Mouse (Mus musculus) limb, embryonic 12.5 days (tissue): ENCODE data around the gene Mymk. TPM values are rescaled to one million over a fixed set of nuclear protein-coding genes. Genes with fewer than 3 reads are reported as not detected.

Experiments
- ATAC-seq: fragments of 200-750 bp; cut with Nextera tagmentation; 2 replicates; pipeline ENCODE4 v1.8.0; 2017; ENCODE audit warnings: low read depth, moderate TSS enrichment; ENCODE audit not compliant: insufficient number of reproducible peaks, insufficient read depth, low FRiP score, low TSS enrichment
- H3K27ac ChIP-seq: fragments of 300-500 bp; sonication (generic); 2 replicates; pipeline ENCODE4 v1.5.1; 2016; ENCODE audit warnings: mild to moderate bottlenecking, moderate library complexity
- H3K27me3 ChIP-seq: fragments of 300-500 bp; sonication (generic); 2 replicates; pipeline ENCODE4 v1.6.1; 2016; ENCODE audit warnings: mild to moderate bottlenecking, moderate library complexity
- H3K36me3 ChIP-seq: fragments of 300-500 bp; sonication (generic); 2 replicates; pipeline ENCODE4 v1.6.1; 2016; ENCODE audit warnings: mild to moderate bottlenecking, moderate library complexity
- H3K4me1 ChIP-seq: fragments of 300-500 bp; sonication (generic); replicated peaks from 2 replicates; pipeline ENCODE4 v1.6.1; 2016
- H3K4me2 ChIP-seq: fragments of 300-500 bp; sonication (generic); 2 replicates; pipeline ENCODE4 v1.6.1; 2016; ENCODE audit warnings: mild to moderate bottlenecking, moderate library complexity
- H3K4me3 ChIP-seq: fragments of 300-500 bp; sonication (generic); replicated peaks from 2 replicates; pipeline ENCODE4 v1.5.1; 2016; ENCODE audit warnings: mild to moderate bottlenecking
- H3K9ac ChIP-seq: fragments of 300-500 bp; sonication (generic); replicated peaks from 2 replicates; pipeline ENCODE4 v1.6.1; 2016; ENCODE audit warnings: mild to moderate bottlenecking, moderate library complexity
- H3K9me3 ChIP-seq: fragments of 300-500 bp; sonication (generic); 2 replicates; pipeline ENCODE4 v1.6.1; 2016; ENCODE audit warnings: mild to moderate bottlenecking, moderate library complexity
- WGBS: fragments of 180-500 bp; shearing (Covaris S2); methylation state at CpG from one replicate; pipeline ENCODE4 v1.1.7; 2016; 5-methylcytosine and 5-hydroxymethylcytosine counted together
- polyA plus RNA-seq: library from polyadenylated mRNA; unstranded; fragments of >200 nt; fragmentation: Nextera tagmentation; extraction: Ambion mirVana; gene quantifications from 2 replicates; pipeline ENCODE4 v1.2.1, GENCODE M21; 2016

Gene Mymk
- polyA plus RNA-seq, 1 experiment from 2014 or later: 16.9 TPM

DNA sequence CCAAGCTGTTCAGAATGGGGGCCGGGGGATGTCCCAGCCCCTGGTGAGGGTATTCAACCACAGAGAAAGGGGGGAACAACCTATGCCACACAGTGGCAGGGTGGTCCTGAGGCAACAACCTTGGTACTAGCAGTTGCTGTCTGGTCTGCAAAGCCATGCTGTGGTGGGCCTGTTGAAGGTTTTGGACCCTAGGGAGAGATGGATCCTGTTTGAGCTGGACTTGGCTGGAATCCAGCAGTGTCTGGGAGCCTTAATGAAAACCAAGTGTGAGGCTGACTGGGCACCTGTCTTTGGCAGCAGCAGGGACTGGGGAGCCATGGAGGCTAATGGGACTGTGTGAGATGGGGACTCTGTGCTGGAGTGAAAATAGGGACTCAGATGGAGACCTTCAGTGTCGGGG, 7.7 kb upstream of the Mymk start:
- no peaks in the 10 kb centered on the region for H3K27me3 ChIP-seq
- H3K9ac ChIP-seq: 0 out of 2 replicates have a peak overlapping the region, but pooled peaks have one; percentile 4
- 22% methylated on average over 2 of the region's 2 CpGs for WGBS
- no peaks in the 10 kb centered on the region for H3K36me3 ChIP-seq
- ATAC-seq: peak; percentile 10; the same call in 1 of the 2 replicates
- peak overlapping the region; percentile 92 for H3K27ac ChIP-seq
- H3K4me1 ChIP-seq: peaks cover 83% of the 10 kb centered on the region
- H3K4me2 ChIP-seq: peak overlapping the region; percentile 61
- H3K9me3 ChIP-seq: no peaks in the 10 kb centered on the region
- peak overlapping the region; percentile 31 for H3K4me3 ChIP-seq

DNA sequence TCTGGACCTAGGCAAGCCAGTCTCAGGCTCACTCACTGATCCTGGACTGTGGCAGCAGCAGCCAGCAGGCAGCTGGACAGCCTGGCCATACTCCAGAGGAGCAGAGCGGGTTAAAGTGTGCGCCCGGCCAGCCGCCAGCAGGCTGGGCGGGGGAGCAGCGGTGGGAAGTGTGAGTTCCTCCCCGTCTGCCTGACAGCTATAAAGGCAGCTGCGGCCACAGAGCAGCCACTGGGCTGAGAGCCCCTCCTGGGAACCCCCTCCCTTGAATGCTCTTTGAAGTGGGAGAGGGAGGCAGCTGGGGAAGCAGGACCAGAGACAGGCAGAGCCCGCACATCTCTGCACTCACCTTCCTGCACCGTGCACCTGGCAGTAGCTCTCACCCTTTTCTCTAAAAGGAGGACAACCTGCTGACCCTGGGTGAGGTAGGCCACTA, 7.2 kb upstream of the Mymk start, which contains the start of gene Adamtsl2:
Adamtsl2 (plus strand) TSS at position 228 of the 433 bp plus-strand sequence.
- Histone ChIP-seq H3K36me3 (no peaks in the 10 kb centered on the region), H3K9ac (0 out of 2 replicates have a peak within 1 kb of the TSS, but pooled peaks have one; percentile 4), H3K9me3 (no peaks in the 10 kb centered on the region), H3K4me3 (peak within 1 kb of the TSS; percentile 31), H3K4me2 (peak within 1 kb of the TSS; percentile 61), H3K27me3 (no peaks in the 10 kb centered on the region), H3K27ac (peak within 1 kb of the TSS; percentile 92), H3K4me1 (peaks cover 83% of the 10 kb centered on the region)
- ATAC-seq: peak; percentile 79
- WGBS: 2% methylated on average over 10 of the region's 10 CpGs

DNA sequence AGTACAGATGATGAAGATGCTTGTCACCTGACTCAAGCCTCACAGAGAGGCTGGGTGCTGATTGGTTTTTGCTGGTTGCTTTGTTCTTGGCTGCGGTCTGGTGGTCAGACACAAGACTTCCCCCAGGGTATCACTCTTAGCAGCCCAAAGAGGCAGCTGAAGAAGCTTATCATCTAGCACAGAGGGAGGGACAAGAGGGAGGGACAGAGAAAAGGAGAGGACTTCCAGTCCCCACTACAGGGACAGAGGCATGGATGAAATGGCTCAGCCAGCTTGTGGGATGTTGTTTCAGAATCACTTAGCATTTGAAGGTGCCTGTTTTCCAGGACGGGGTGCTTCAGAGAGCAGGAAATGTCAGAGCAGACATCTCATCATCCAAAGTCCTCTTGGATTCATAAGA, 6.3 kb upstream of the Mymk start:
- Histone ChIP-seq H3K4me3 (no peak overlapping the region), H3K9me3 (no peaks in the 10 kb centered on the region), H3K9ac (no peak overlapping the region), H3K27me3 (no peaks in the 10 kb centered on the region), H3K4me2 (peak overlapping the region; percentile 61; the same call in 1 of the 2 replicates), H3K36me3 (no peaks in the 10 kb centered on the region), H3K4me1 (peaks cover 85% of the 10 kb centered on the region), H3K27ac (peak overlapping the region; percentile 92; the same call in 1 of the 2 replicates)
- ATAC-seq: no peak
- WGBS: 39% methylated on average over 2 of the region's 2 CpGs

DNA sequence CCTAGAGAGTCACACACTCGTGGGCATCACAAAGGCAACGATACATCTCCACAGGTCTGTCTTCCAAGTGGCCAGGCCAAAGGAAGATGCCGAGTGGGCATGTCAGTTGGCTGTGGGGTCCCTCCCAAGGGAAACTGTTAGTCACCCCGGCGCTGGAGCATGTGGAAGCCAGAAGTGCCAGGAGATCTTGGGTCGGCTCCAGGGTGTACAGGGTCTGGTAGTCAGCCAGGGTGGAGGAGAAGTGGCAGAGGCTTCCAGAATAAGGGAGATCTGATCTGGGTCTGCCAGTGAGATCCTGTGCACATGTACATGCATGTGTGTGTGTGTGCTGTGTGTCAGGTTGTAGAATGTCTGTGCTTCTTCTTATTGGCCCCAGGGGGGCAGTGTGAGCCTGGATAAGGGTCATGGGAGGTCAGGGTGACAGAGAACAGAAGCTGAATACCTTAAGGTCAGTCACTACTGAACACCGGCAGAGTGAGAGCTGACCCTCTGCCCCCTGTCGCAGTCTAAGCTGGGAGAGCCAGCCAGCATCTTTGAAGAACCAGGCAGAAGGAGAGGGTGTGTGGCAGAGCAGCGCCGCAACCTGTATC, 5.8 kb upstream of the Mymk start:
- ATAC-seq: no peak
- 67% methylated on average over 10 of the region's 10 CpGs for WGBS
- H3K36me3 ChIP-seq: no peaks in the 10 kb centered on the region
- H3K4me2 ChIP-seq: no peak overlapping the region
- no peaks in the 10 kb centered on the region for H3K9me3 ChIP-seq
- no peaks in the 10 kb centered on the region for H3K27me3 ChIP-seq
- H3K4me3 ChIP-seq: no peak overlapping the region
- H3K27ac ChIP-seq: no peak overlapping the region
- no peak overlapping the region for H3K9ac ChIP-seq
- peaks cover 91% of the 10 kb centered on the region for H3K4me1 ChIP-seq

DNA sequence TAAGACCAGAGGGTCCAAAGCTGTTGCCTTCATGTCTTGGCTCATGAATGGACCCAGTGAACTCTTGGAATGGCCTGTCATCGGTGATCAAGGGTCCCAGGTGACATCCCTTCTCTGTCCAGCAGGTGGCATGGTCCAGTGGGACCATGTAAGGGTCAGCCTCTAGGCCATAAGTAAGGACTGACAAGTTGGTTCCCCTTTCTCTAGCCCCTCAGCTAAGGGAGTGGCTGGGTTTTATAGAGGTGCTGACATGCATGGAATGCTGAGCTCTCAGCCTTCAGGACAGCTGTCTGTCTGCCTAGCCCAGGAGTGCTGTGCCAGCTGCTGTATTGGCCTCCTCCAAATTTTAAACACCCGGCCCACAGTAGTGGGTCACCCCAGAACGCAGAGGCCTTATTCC, 3.5 kb upstream of the Mymk start:
- no peak overlapping the region for H3K9ac ChIP-seq
- ATAC-seq: no peak
- H3K27me3 ChIP-seq: no peaks in the 10 kb centered on the region
- H3K9me3 ChIP-seq: no peaks in the 10 kb centered on the region
- H3K27ac ChIP-seq: peak overlapping the region; percentile 92
- H3K4me3 ChIP-seq: no peak overlapping the region
- no peak overlapping the region for H3K4me2 ChIP-seq
- H3K36me3 ChIP-seq: no peaks in the 10 kb centered on the region
- 57% methylated on average over 3 of the region's 3 CpGs for WGBS
- H3K4me1 ChIP-seq: peaks cover 92% of the 10 kb centered on the region

DNA sequence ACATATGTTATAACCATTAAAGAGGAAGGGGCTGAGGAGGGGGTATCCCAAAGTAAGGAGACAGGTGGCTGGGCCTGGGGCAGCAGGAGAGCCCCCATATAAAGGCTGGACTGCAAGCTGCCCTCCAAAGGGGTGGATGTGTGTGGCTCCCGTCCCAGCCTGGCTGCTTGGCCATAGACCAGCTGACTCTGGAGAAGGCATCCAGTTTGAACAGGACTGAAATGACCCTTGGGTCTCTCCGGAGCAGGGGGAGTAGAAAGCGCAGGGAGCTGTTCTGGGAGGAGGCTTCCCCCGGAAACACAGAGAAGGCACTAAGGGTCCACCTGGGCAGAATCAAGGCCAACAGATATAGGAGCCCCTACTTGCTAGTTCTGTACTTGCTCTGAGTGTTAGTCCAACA, 2.8 kb upstream of the Mymk start:
- Histone ChIP-seq H3K36me3 (no peaks in the 10 kb centered on the region), H3K9me3 (no peaks in the 10 kb centered on the region), H3K9ac (0 out of 2 replicates have a peak overlapping the region, but pooled peaks have one; percentile 0), H3K4me1 (peaks cover 88% of the 10 kb centered on the region), H3K4me2 (no peak overlapping the region), H3K4me3 (no peak overlapping the region), H3K27ac (peak overlapping the region; percentile 92), H3K27me3 (no peaks in the 10 kb centered on the region)
- ATAC-seq: no peak
- WGBS: 59% methylated on average over 4 of the region's 4 CpGs

DNA sequence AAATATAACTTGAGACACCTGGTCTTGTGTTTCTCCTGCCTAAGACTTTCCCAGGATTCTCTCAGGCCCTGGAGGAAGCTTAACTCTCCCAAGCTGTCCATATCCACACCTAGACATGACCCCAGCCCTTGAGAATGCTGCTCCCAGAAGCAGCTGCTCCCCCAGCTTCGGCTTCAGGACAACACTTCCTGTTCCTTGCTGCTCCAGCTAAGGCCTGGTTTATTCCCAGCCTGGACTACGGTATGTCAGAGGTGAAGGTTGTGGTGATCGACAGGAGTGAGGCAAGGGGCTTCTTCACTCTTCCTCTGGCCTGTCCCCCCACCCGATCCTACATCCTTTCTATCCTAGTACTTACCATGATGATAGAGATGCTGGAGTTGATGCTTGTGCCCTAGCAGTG, 1.4 kb upstream of the Mymk start:
- H3K9me3 ChIP-seq: no peaks in the 10 kb centered on the region
- no peaks in the 10 kb centered on the region for H3K27me3 ChIP-seq
- peak overlapping the region; percentile 92 for H3K27ac ChIP-seq
- ATAC-seq: no peak
- H3K36me3 ChIP-seq: no peaks in the 10 kb centered on the region
- WGBS: 66% methylated on average over 4 of the region's 4 CpGs
- no peak overlapping the region for H3K4me2 ChIP-seq
- no peak overlapping the region for H3K9ac ChIP-seq
- peaks cover 74% of the 10 kb centered on the region for H3K4me1 ChIP-seq
- H3K4me3 ChIP-seq: no peak overlapping the region

DNA sequence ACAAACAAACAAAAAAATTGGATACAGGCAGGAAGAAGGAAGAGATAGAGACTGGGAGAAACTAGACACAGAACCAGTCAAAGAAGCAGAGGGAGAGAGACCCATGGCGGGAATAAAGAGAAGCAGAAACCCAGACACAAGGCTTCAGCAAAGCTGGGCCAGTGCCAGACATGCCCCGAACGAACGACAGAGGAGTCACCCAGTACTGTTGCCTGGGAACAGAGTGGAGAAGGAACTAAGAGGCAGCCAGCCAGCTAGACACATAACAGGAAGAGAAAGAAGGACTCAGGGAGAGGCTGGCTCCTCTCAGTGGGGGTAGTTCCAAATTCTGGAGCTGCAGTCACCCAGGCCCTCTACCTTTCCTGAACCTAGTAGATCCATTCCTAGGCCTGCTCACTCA, 842 bp downstream of the Mymk start:
- H3K9ac ChIP-seq: no peak overlapping the region
- no peaks in the 10 kb centered on the region for H3K36me3 ChIP-seq
- no peaks in the 10 kb centered on the region for H3K27me3 ChIP-seq
- H3K4me2 ChIP-seq: no peak overlapping the region
- no peaks in the 10 kb centered on the region for H3K9me3 ChIP-seq
- ATAC-seq: no peak
- 36% methylated on average over 4 of the region's 4 CpGs for WGBS
- peak overlapping the region; percentile 92; the same call in 1 of the 2 replicates for H3K27ac ChIP-seq
- H3K4me1 ChIP-seq: peaks cover 58% of the 10 kb centered on the region
- 0 out of 2 replicates have a peak overlapping the region, but pooled peaks have one; percentile 3 for H3K4me3 ChIP-seq

DNA sequence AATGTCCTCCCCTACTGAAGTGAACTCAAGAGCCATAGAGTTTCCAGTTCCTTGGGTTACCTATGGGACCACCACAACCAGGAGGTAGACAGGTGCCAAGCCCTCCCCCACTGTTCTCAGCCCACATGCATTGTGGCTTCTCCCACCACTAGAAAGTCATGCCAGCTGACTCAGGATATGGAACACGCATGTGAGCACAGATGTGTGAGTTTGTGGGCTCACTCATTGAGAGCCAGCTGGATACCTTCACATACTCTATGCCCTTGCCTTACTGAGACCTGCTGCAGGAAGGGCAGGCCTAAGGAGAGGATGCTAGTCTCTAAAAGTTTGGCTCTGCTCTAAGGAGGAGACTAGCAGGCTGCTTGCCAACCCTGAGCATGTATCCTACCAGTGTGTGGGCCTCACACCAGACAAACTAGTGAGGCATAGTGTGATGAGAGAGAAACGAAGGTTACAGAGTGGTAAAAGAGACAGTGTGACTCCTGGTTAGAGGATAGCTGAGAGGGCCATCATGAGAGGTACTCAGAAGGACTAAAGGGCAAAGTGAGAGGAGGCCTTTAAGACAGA, 1.6 kb downstream of the Mymk start:
- Histone ChIP-seq H3K27ac (no peak overlapping the region), H3K36me3 (no peaks in the 10 kb centered on the region), H3K4me3 (no peak overlapping the region), H3K4me1 (peaks cover 50% of the 10 kb centered on the region), H3K27me3 (no peaks in the 10 kb centered on the region), H3K9me3 (no peaks in the 10 kb centered on the region), H3K9ac (no peak overlapping the region), H3K4me2 (no peak overlapping the region)
- 87% methylated on average over 2 of the region's 2 CpGs for WGBS
- no peak for ATAC-seq

DNA sequence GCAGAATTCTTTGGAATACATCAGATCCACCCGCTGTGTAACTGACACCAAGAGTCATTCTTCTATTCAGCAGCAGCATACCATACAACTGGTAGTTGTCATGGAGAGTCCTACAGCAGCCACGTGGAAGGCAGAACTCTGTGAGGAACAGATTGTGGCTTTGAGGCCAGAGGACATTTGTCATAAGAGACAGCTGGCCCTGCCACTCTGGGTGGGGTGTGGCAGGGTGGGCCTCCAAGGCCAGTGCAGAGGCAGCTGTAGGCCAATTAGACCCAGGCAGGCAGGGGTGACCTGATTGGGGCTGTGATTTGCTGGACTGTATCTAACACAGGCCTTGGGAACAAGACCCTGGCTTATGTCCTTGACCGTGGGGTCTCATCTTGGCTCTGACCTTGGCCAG, 2.3 kb downstream of the Mymk start:
- ATAC-seq: no peak
- Histone ChIP-seq H3K9me3 (no peaks in the 10 kb centered on the region; the same call in 1 of the 2 replicates), H3K9ac (no peak overlapping the region), H3K4me3 (no peak overlapping the region), H3K27ac (no peak overlapping the region), H3K27me3 (no peaks in the 10 kb centered on the region), H3K36me3 (no peaks in the 10 kb centered on the region), H3K4me1 (peaks cover 43% of the 10 kb centered on the region), H3K4me2 (no peak overlapping the region)
- 59% methylated on average over 3 of the region's 3 CpGs for WGBS

DNA sequence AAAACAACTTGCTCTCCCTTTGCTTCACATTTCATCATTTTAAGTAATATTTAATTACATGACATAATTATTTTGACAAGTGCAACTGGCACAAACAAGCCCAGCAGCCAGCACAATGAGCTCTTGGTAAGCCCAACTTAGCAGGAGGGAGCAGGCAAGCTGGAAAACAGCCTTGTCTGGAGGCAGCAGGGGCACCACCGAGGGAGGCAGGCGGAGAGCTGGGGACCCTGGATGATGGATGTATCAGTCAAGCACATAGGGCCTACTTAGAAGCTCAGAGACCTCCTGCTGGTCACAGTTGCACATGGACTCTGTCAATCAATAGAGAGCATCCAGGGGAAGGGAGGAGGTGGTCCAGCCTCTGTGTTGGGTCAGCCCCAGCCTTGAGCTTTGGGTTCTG, 4.0 kb downstream of the Mymk start:
- 43% methylated on average over 2 of the region's 2 CpGs for WGBS
- Histone ChIP-seq H3K9ac (no peak overlapping the region; the same call in 1 of the 2 replicates), H3K36me3 (no peaks in the 10 kb centered on the region), H3K4me2 (no peak overlapping the region), H3K27ac (0 out of 2 replicates have a peak overlapping the region, but pooled peaks have one; percentile 1), H3K4me3 (no peak overlapping the region), H3K4me1 (peaks cover 26% of the 10 kb centered on the region), H3K27me3 (no peaks in the 10 kb centered on the region), H3K9me3 (no peaks in the 10 kb centered on the region; the same call in 1 of the 2 replicates)
- ATAC-seq: no peak
